Mouse (Mus musculus) liver, postnatal 0 days (tissue): ENCODE measurements around the gene Zxdc.

Experiments
- CTCF ChIP-seq: sonication (generic); IDR thresholded peaks from 2 replicates; pipeline ENCODE4 v1.5.1; 2016; ENCODE audit warnings: antibody characterized with exemption, low read depth
- EP300 ChIP-seq: IDR thresholded peaks from 2 replicates; pipeline ENCODE4 v1.6.1; 2016; ENCODE audit warnings: antibody characterized with exemption, low read depth, mild to moderate bottlenecking

- no peak for TF ChIP-seq EP300
- no peak for TF ChIP-seq CTCF
Observed at GRCm38 (mm10) chr6:90397291-90397690, 28.0 kb downstream of the Zxdc start.
